Comparison of ENCODE assay signal across 31 mouse cellular contexts in genomic region chr17:68864175-68864574, GRCm38 (mm10). TPM values are rescaled to one million over a fixed set of nuclear protein-coding genes. Genes with fewer than 3 reads are reported as not detected.
"Had no signal": no experiment of that assay in that cellular context is flagged by ENCODE, and none has a peak within 500 bp of the region (broad histone marks: within the 10 kb centered on the region; RNA-seq: fewer than 3 reads in every experiment).

No protein-coding gene starts in this region.

- H3K36me3 ChIP-seq: heart, embryonic 13.5 days; heart, embryonic 15.5 days; hindbrain, embryonic 13.5 days; hindbrain, embryonic 15.5 days; kidney, embryonic 15.5 days; limb, embryonic 10.5 days; limb, embryonic 12.5 days; liver, embryonic 13.5 days; liver, embryonic 15.5 days had no signal

- H3K9me3 ChIP-seq: heart, embryonic 13.5 days; heart, embryonic 15.5 days; hindbrain, embryonic 13.5 days; hindbrain, embryonic 15.5 days; kidney, embryonic 15.5 days; limb, embryonic 10.5 days; limb, embryonic 12.5 days; liver, embryonic 13.5 days; liver, embryonic 15.5 days had no signal

- DNase-seq: gastrocnemius, postnatal 14 days; gastrocnemius, postnatal 36 days; heart, adult 11 months; heart, adult 2 months; heart, postnatal 14 days; heart, postnatal 36 days; kidney, adult 11 months; kidney, adult 2 months; kidney, adult 9 months; kidney, postnatal 14 days; kidney, postnatal 36 days; layer of hippocampus, adult 9-11 months; layer of hippocampus, postnatal 36 days; liver; liver, embryonic 13.5 days; liver, postnatal 0 days had no signal

- H3K9ac ChIP-seq: heart, embryonic 13.5 days; heart, embryonic 15.5 days; hindbrain, embryonic 13.5 days; hindbrain, embryonic 15.5 days; kidney, embryonic 15.5 days; limb, embryonic 12.5 days; liver, embryonic 13.5 days; liver, embryonic 15.5 days; liver, postnatal 0 days had no signal

- H3K27ac ChIP-seq: heart, adult 2 months; heart, embryonic 13.5 days; heart, embryonic 15.5 days; hindbrain, embryonic 13.5 days; hindbrain, embryonic 15.5 days; hindbrain, postnatal 0 days; kidney, embryonic 15.5 days; kidney, postnatal 0 days; limb, embryonic 10.5 days; limb, embryonic 12.5 days; liver, embryonic 13.5 days; liver, embryonic 15.5 days had no signal

- H3K4me1 ChIP-seq: heart, embryonic 13.5 days; heart, embryonic 15.5 days; hindbrain, embryonic 13.5 days; hindbrain, embryonic 15.5 days; kidney, embryonic 15.5 days; limb, embryonic 10.5 days; limb, embryonic 12.5 days; liver, embryonic 13.5 days; liver, embryonic 15.5 days had no signal

- H3K4me3 ChIP-seq: heart, adult 2 months; heart, embryonic 13.5 days; heart, embryonic 15.5 days; hindbrain, embryonic 13.5 days; hindbrain, embryonic 15.5 days; kidney, embryonic 15.5 days; limb, embryonic 10.5 days; limb, embryonic 12.5 days; liver, embryonic 13.5 days; liver, embryonic 15.5 days had no signal

- H3K4me2 ChIP-seq: heart, embryonic 11.5 days; heart, embryonic 13.5 days; heart, embryonic 15.5 days; hindbrain, embryonic 13.5 days; hindbrain, embryonic 15.5 days; kidney, embryonic 15.5 days; limb, embryonic 12.5 days; liver, embryonic 11.5 days; liver, embryonic 13.5 days; liver, embryonic 15.5 days had no signal

- H3K27me3 ChIP-seq: heart, embryonic 13.5 days; heart, embryonic 15.5 days; hindbrain, embryonic 13.5 days; hindbrain, embryonic 15.5 days; kidney, embryonic 15.5 days; limb, embryonic 12.5 days; liver, embryonic 13.5 days; liver, embryonic 15.5 days had no signal

- ATAC-seq: hindbrain, postnatal 0 days; intestine, embryonic 16.5 days; liver, postnatal 0 days had no signal

RNA-seq across cellular contexts. Expression of gene Tmem200c, which starts 37.8 kb away (rescaled TPM):
- total RNA-seq: heart, postnatal 36 days; hematopoietic stem cell, adult 5-6 weeks had no signal
- polyA plus RNA-seq: heart, postnatal 0 days; liver, embryonic 13.5 days; liver, embryonic 15.5 days; liver, postnatal 0 days had no signal
